ENCODE assay signal across 8 mouse cellular contexts in the genomic region with DNA sequence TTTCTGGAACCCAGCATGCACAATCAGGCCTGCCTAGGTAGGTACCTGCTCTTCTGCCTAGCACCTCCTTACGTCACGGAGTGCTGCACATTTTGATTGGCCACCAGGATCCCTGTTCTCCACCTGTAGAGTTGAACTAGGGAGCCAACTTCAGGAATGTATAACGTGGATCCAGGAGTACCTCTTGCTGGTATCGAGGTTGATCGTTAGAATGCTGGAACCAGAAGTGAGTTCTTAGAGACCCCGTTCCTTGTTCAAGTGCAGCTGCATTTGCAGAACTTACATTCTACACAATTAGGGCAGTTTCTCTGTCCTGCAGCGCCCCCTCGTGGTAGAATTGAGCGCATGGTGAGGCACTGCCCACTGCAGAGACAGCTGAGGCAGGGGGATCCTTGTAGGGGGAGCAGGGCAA. TPM values are rescaled to one million over a fixed set of nuclear protein-coding genes. Genes with fewer than 3 reads are reported as not detected.
DNase-seq lines count a peak whose midpoint lies in the region; ATAC-seq and TF ChIP-seq lines count a peak whose summit lies in the region.

No protein-coding gene starts in this region.

- 21% methylated on average over 9 of the region's 9 CpGs for WGBS in hindbrain, embryonic 10.5 days
- 23% methylated on average over 9 of the region's 9 CpGs for WGBS in hindbrain, embryonic 13.5 days
- 14% methylated on average over 9 of the region's 9 CpGs for WGBS in forebrain, embryonic 16.5 days
- WGBS in intestine, embryonic 14.5 days = 14% methylated on average over 9 of the region's 9 CpGs
- WGBS in limb, embryonic 14.5 days = 15% methylated on average over 9 of the region's 9 CpGs

- H3K9me3 ChIP-seq in hindbrain, embryonic 10.5 days = no peaks in the 10 kb centered on the region
- no peaks in the 10 kb centered on the region for H3K9me3 ChIP-seq in hindbrain, embryonic 13.5 days
- H3K9me3 ChIP-seq in forebrain, embryonic 16.5 days (ENCODE audit: control insufficient read depth, low read length) = no peaks in the 10 kb centered on the region
- no peaks in the 10 kb centered on the region for H3K9me3 ChIP-seq in intestine, embryonic 14.5 days (ENCODE audit: control insufficient read depth, low read length)
- H3K9me3 ChIP-seq in limb, embryonic 14.5 days (ENCODE audit: control insufficient read depth, low read length) = no peaks in the 10 kb centered on the region

- no peak for TF ChIP-seq POLR2A in limb, embryonic 14.5 days (IDR thresholded peaks at IDR 0.05; ENCODE audit: borderline replicate concordance, extremely low read depth, insufficient read depth, insufficient read length)

- ATAC-seq in hindbrain, embryonic 13.5 days (ENCODE audit: low FRiP score) = no peak
- ATAC-seq in forebrain, embryonic 16.5 days = peak; percentile 60
- ATAC-seq in intestine, embryonic 14.5 days (replicated peaks; ENCODE audit: low FRiP score, low TSS enrichment, low read depth) = peak; percentile 68
- ATAC-seq in limb, embryonic 14.5 days (ENCODE audit: low FRiP score, low read depth) = 0 out of 2 replicates have a peak, but pooled peaks have one; percentile 42
- ATAC-seq in monocyte, adult 5-6 weeks (replicated peaks; ENCODE audit: insufficient number of reproducible peaks, low FRiP score, low TSS enrichment, poor library complexity, severe bottlenecking) = 0 out of 2 replicates have a peak, but pooled peaks have one; percentile 24

- no peak overlapping the region for H3K9ac ChIP-seq in hindbrain, embryonic 13.5 days
- H3K9ac ChIP-seq in forebrain, embryonic 16.5 days (replicated peaks; ENCODE audit: low read depth, low read length) = no peak overlapping the region
- no peak overlapping the region for H3K9ac ChIP-seq in intestine, embryonic 14.5 days (ENCODE audit: low read length)
- H3K9ac ChIP-seq in limb, embryonic 14.5 days (ENCODE audit: low read depth, low read length, severe bottlenecking) = no peak overlapping the region

- H3K36me3 ChIP-seq in hindbrain, embryonic 10.5 days = no peaks in the 10 kb centered on the region
- no peaks in the 10 kb centered on the region for H3K36me3 ChIP-seq in hindbrain, embryonic 13.5 days
- H3K36me3 ChIP-seq in forebrain, embryonic 16.5 days (ENCODE audit: control insufficient read depth, insufficient read depth) = no peaks in the 10 kb centered on the region
- no peaks in the 10 kb centered on the region for H3K36me3 ChIP-seq in intestine, embryonic 14.5 days (ENCODE audit: control insufficient read depth, insufficient read depth, low read length)
- H3K36me3 ChIP-seq in limb, embryonic 14.5 days (ENCODE audit: control insufficient read depth, insufficient read depth, low read length) = no peaks in the 10 kb centered on the region

- peaks cover 4% of the 10 kb centered on the region for H3K4me1 ChIP-seq in hindbrain, embryonic 10.5 days (replicated peaks)
- H3K4me1 ChIP-seq in hindbrain, embryonic 13.5 days (replicated peaks) = 0 out of 2 replicates have a peak, but pooled peaks cover 5% of the 10 kb centered on the region
- peaks cover 3% of the 10 kb centered on the region; the same call in 1 of the 2 replicates for H3K4me1 ChIP-seq in forebrain, embryonic 16.5 days (replicated peaks; ENCODE audit: control insufficient read depth, insufficient read depth, low read length)
- 0 out of 2 replicates have a peak, but pooled peaks cover 3% of the 10 kb centered on the region for H3K4me1 ChIP-seq in intestine, embryonic 14.5 days (replicated peaks; ENCODE audit: control insufficient read depth, insufficient read depth, low read length)
- no peaks in the 10 kb centered on the region for H3K4me1 ChIP-seq in limb, embryonic 14.5 days (ENCODE audit: control insufficient read depth, insufficient read depth, low read length)

- DNase-seq in hindbrain, embryonic 10.5 days (ENCODE audit: low spot score) = peak; percentile 82
- DNase-seq in cerebellum, adult 11 months = peak; percentile 74
- DNase-seq in intestine, embryonic 14.5 days (ENCODE audit: low spot score) = peak; percentile 93
- DNase-seq in limb, embryonic 14.5 days (ENCODE audit: low spot score) = peak; percentile 77
- peak; percentile 80 to 95 for DNase-seq in spleen, postnatal 4 days (ENCODE audit: low spot score in 2 of 2)

- no peak overlapping the region for H3K27ac ChIP-seq in hindbrain, embryonic 10.5 days
- no peak overlapping the region for H3K27ac ChIP-seq in hindbrain, embryonic 13.5 days
- H3K27ac ChIP-seq in forebrain, embryonic 16.5 days (ENCODE audit: low read length) = no peak overlapping the region
- no peak overlapping the region for H3K27ac ChIP-seq in intestine, embryonic 14.5 days (ENCODE audit: low read depth)
- no peak overlapping the region for H3K27ac ChIP-seq in limb, embryonic 14.5 days (replicated peaks; ENCODE audit: low read depth, low read length)

- no peaks in the 10 kb centered on the region for H3K27me3 ChIP-seq in hindbrain, embryonic 10.5 days (ENCODE audit: insufficient read depth, poor library complexity, severe bottlenecking)
- H3K27me3 ChIP-seq in hindbrain, embryonic 13.5 days = 0 out of 2 replicates have a peak, but pooled peaks cover 6% of the 10 kb centered on the region
- H3K27me3 ChIP-seq in forebrain, embryonic 16.5 days (replicated peaks; ENCODE audit: control insufficient read depth, insufficient read depth, low read length) = no peaks in the 10 kb centered on the region
- no peaks in the 10 kb centered on the region for H3K27me3 ChIP-seq in intestine, embryonic 14.5 days (replicated peaks; ENCODE audit: control insufficient read depth, insufficient read depth, low read length)
- H3K27me3 ChIP-seq in limb, embryonic 14.5 days (ENCODE audit: control insufficient read depth, insufficient read depth, low read length) = no peaks in the 10 kb centered on the region

- H3K4me2 ChIP-seq in hindbrain, embryonic 13.5 days = no peak overlapping the region
- H3K4me2 ChIP-seq in forebrain, embryonic 16.5 days (ENCODE audit: low read length) = no peak overlapping the region
- H3K4me2 ChIP-seq in intestine, embryonic 14.5 days (ENCODE audit: low read length) = no peak overlapping the region
- no peak overlapping the region for H3K4me2 ChIP-seq in limb, embryonic 14.5 days (replicated peaks; ENCODE audit: low read depth, low read length, severe bottlenecking)

- 0 out of 2 replicates have a peak overlapping the region, but pooled peaks have one; percentile 1 for H3K4me3 ChIP-seq in hindbrain, embryonic 10.5 days
- H3K4me3 ChIP-seq in hindbrain, embryonic 13.5 days = no peak overlapping the region
- H3K4me3 ChIP-seq in forebrain, embryonic 16.5 days (replicated peaks; ENCODE audit: low read length) = no peak overlapping the region
- no peak overlapping the region for H3K4me3 ChIP-seq in intestine, embryonic 14.5 days (ENCODE audit: low read depth, low read length)
- H3K4me3 ChIP-seq in limb, embryonic 14.5 days (replicated peaks; ENCODE audit: low read length) = no peak overlapping the region

RNA-seq across cellular contexts. Expression of a gene that starts 14.5 kb away (rescaled TPM):
- 1.0 and 1.7 TPM in 2 replicates for polyA plus RNA-seq in hindbrain, embryonic 10.5 days (2016; fragmentation: Nextera tagmentation; extraction: Ambion mirVana)
- 0.73 and 1.3 TPM in 2 replicates for polyA plus RNA-seq in hindbrain, embryonic 13.5 days (2015; fragmentation: Nextera tagmentation; extraction: Ambion mirVana)
- 0.34 and 0.39 TPM in 2 replicates for polyA plus RNA-seq in forebrain, embryonic 16.5 days (2015; fragmentation: Nextera tagmentation; extraction: Ambion mirVana)
- polyA plus RNA-seq in intestine, embryonic 14.5 days (2014; fragmentation: Nextera tagmentation; extraction: Ambion mirVana) = 3.7 and 4.0 TPM in 2 replicates
- 38.1 and 48.4 TPM in 2 replicates for polyA plus RNA-seq in limb, embryonic 14.5 days (2012; rRNA removed)
- polyA plus RNA-seq in limb, embryonic 14.5 days (2014; fragmentation: Nextera tagmentation; extraction: Ambion mirVana) = 13.2 and 13.6 TPM in 2 replicates
- not detected in 3 replicates for total RNA-seq in monocyte, adult 5-6 weeks (2017)

RNA-seq across cellular contexts. Expression of a gene that starts 18.2 kb away (rescaled TPM):
- polyA plus RNA-seq in hindbrain, embryonic 10.5 days (2016; fragmentation: Nextera tagmentation; extraction: Ambion mirVana) = 5.2 and 9.6 TPM in 2 replicates
- polyA plus RNA-seq in hindbrain, embryonic 13.5 days (2015; fragmentation: Nextera tagmentation; extraction: Ambion mirVana) = 25.4 and 27.7 TPM in 2 replicates
- polyA plus RNA-seq in forebrain, embryonic 16.5 days (2015; fragmentation: Nextera tagmentation; extraction: Ambion mirVana) = 32.0 and 38.3 TPM in 2 replicates
- polyA plus RNA-seq in intestine, embryonic 14.5 days (2014; fragmentation: Nextera tagmentation; extraction: Ambion mirVana) = 3.1 and 3.3 TPM in 2 replicates
- 7.6 and 10.0 TPM in 2 replicates for polyA plus RNA-seq in limb, embryonic 14.5 days (2012; rRNA removed)
- polyA plus RNA-seq in limb, embryonic 14.5 days (2014; fragmentation: Nextera tagmentation; extraction: Ambion mirVana) = 0.92 and 1.9 TPM in 2 replicates
- total RNA-seq in monocyte, adult 5-6 weeks (2017) = 0.49 TPM in 1 of 3 replicates, not detected in the others

RNA-seq across cellular contexts. Expression of a gene that starts 24.1 kb away (rescaled TPM):
- polyA plus RNA-seq in hindbrain, embryonic 10.5 days (2016; fragmentation: Nextera tagmentation; extraction: Ambion mirVana) = not detected in 2 replicates
- 0.25 TPM in 1 of 2 replicates, not detected in the other for polyA plus RNA-seq in hindbrain, embryonic 13.5 days (2015; fragmentation: Nextera tagmentation; extraction: Ambion mirVana)
- not detected in 2 replicates for polyA plus RNA-seq in forebrain, embryonic 16.5 days (2015; fragmentation: Nextera tagmentation; extraction: Ambion mirVana)
- 0.23 and 0.26 TPM in 2 replicates for polyA plus RNA-seq in intestine, embryonic 14.5 days (2014; fragmentation: Nextera tagmentation; extraction: Ambion mirVana)
- 0.45 and 0.74 TPM in 2 replicates for polyA plus RNA-seq in limb, embryonic 14.5 days (2012; rRNA removed)
- polyA plus RNA-seq in limb, embryonic 14.5 days (2014; fragmentation: Nextera tagmentation; extraction: Ambion mirVana) = 0.37 and 1.1 TPM in 2 replicates
- not detected in 3 replicates for total RNA-seq in monocyte, adult 5-6 weeks (2017)

RNA-seq across cellular contexts. Expression of a gene that starts 25.1 kb away (rescaled TPM):
- polyA plus RNA-seq in hindbrain, embryonic 10.5 days (2016; fragmentation: Nextera tagmentation; extraction: Ambion mirVana) = 5.3 and 6.5 TPM in 2 replicates
- polyA plus RNA-seq in hindbrain, embryonic 13.5 days (2015; fragmentation: Nextera tagmentation; extraction: Ambion mirVana) = 3.6 and 4.9 TPM in 2 replicates
- polyA plus RNA-seq in forebrain, embryonic 16.5 days (2015; fragmentation: Nextera tagmentation; extraction: Ambion mirVana) = 3.4 and 3.9 TPM in 2 replicates
- 3.3 and 4.0 TPM in 2 replicates for polyA plus RNA-seq in intestine, embryonic 14.5 days (2014; fragmentation: Nextera tagmentation; extraction: Ambion mirVana)
- 13.4 and 22.3 TPM in 2 replicates for polyA plus RNA-seq in limb, embryonic 14.5 days (2012; rRNA removed)
- polyA plus RNA-seq in limb, embryonic 14.5 days (2014; fragmentation: Nextera tagmentation; extraction: Ambion mirVana) = 4.0 and 4.6 TPM in 2 replicates
- 2.6 to 6.0 TPM (median 5.9 TPM) in 3 replicates for total RNA-seq in monocyte, adult 5-6 weeks (2017)

RNA-seq across cellular contexts. Expression of a gene that starts 30.9 kb away (rescaled TPM):
- polyA plus RNA-seq in hindbrain, embryonic 10.5 days (2016; fragmentation: Nextera tagmentation; extraction: Ambion mirVana) = 0.10 TPM in 1 of 2 replicates, not detected in the other
- 0.19 and 0.49 TPM in 2 replicates for polyA plus RNA-seq in hindbrain, embryonic 13.5 days (2015; fragmentation: Nextera tagmentation; extraction: Ambion mirVana)
- 0.84 and 0.91 TPM in 2 replicates for polyA plus RNA-seq in forebrain, embryonic 16.5 days (2015; fragmentation: Nextera tagmentation; extraction: Ambion mirVana)
- polyA plus RNA-seq in intestine, embryonic 14.5 days (2014; fragmentation: Nextera tagmentation; extraction: Ambion mirVana) = 0.16 TPM in 1 of 2 replicates, not detected in the other
- polyA plus RNA-seq in limb, embryonic 14.5 days (2012; rRNA removed) = 0.15 and 0.28 TPM in 2 replicates
- 0.06 and 0.12 TPM in 2 replicates for polyA plus RNA-seq in limb, embryonic 14.5 days (2014; fragmentation: Nextera tagmentation; extraction: Ambion mirVana)
- not detected in 3 replicates for total RNA-seq in monocyte, adult 5-6 weeks (2017)
